Mouse (Mus musculus) liver, embryonic 13.5 days (tissue): Measurements from ENCODE around the gene Fam163a. TPM values are rescaled to one million over a fixed set of nuclear protein-coding genes. Genes with fewer than 3 reads are reported as not detected.

Experiments
- ATAC-seq: fragments of 200-750 bp; cut with Nextera tagmentation; 2 replicates; pipeline ENCODE4 v1.8.0; 2017; ENCODE audit warnings: low read depth, mild to moderate bottlenecking, moderate number of reproducible peaks, moderate library complexity
- DNase-seq: peaks from one replicate; pipeline ENCODE4 v3.0.0; 2022
- H3K27ac ChIP-seq: fragments of 300-500 bp; sonication (generic); 2 replicates; pipeline ENCODE4 v1.5.1; 2015; ENCODE audit warnings: moderate library complexity, mild to moderate bottlenecking, inconsistent platforms
- H3K27me3 ChIP-seq: fragments of 300-500 bp; sonication (generic); 2 replicates; pipeline ENCODE4 v1.6.1; 2015; ENCODE audit warnings: mild to moderate bottlenecking, inconsistent platforms
- H3K36me3 ChIP-seq: fragments of 300-500 bp; sonication (generic); 2 replicates; pipeline ENCODE4 v1.6.1; 2015; ENCODE audit warnings: mild to moderate bottlenecking, inconsistent platforms
- H3K4me1 ChIP-seq: fragments of 300-500 bp; sonication (generic); replicated peaks from 2 replicates; pipeline ENCODE4 v1.6.1; 2015; ENCODE audit warnings: inconsistent platforms
- H3K4me2 ChIP-seq: fragments of 300-500 bp; sonication (generic); 2 replicates; pipeline ENCODE4 v1.6.1; 2015; ENCODE audit warnings: inconsistent platforms, mild to moderate bottlenecking, moderate library complexity
- H3K4me3 ChIP-seq: fragments of 300-500 bp; sonication (generic); replicated peaks from 2 replicates; pipeline ENCODE4 v1.5.1; 2015; ENCODE audit warnings: mild to moderate bottlenecking, inconsistent platforms
- H3K9ac ChIP-seq: fragments of 300-500 bp; sonication (generic); 2 replicates; pipeline ENCODE4 v1.6.1; 2015; ENCODE audit warnings: mild to moderate bottlenecking, inconsistent platforms
- H3K9me3 ChIP-seq: fragments of 300-500 bp; sonication (generic); replicated peaks from 2 replicates; pipeline ENCODE4 v1.6.1; 2016; ENCODE audit warnings: inconsistent platforms
- WGBS: fragments of 180-500 bp; shearing (Covaris S2); methylation state at CpG from one replicate; pipeline ENCODE4 v1.1.7; 2015; ENCODE audit not compliant: insufficient replicate concordance; 5-methylcytosine and 5-hydroxymethylcytosine counted together
- polyA plus RNA-seq: library from polyadenylated mRNA; unstranded; fragments of >200 nt; fragmentation: Nextera tagmentation; extraction: Ambion mirVana; gene quantifications from 2 replicates; pipeline ENCODE4 v1.2.1, GENCODE M21; 2015

Fam163a gene
- polyA plus RNA-seq, 1 experiment from 2014 or later = 0.06 TPM

GRCm38 (mm10) chr1:156113884-156114499 is 90.8 kb downstream of the Fam163a start:
- Histone ChIP-seq H3K27me3 (no peaks in the 10 kb centered on the region), H3K4me3 (no peak overlapping the region), H3K9me3 (no peaks in the 10 kb centered on the region), H3K27ac (peak overlapping the region; percentile 50), H3K36me3 (no peaks in the 10 kb centered on the region), H3K9ac (no peak overlapping the region), H3K4me1 (peaks cover 39% of the 10 kb centered on the region), H3K4me2 (no peak overlapping the region)
- DNase-seq (no peak), ATAC-seq (peak; percentile 78)
- WGBS = 20% methylated on average over 8 of the region's 8 CpGs

GRCm38 (mm10) chr1:156112142-156112541 is 92.7 kb downstream of the Fam163a start:
- 74% methylated on average over 7 of the region's 7 CpGs for WGBS
- no peak overlapping the region for H3K27ac ChIP-seq
- H3K4me2 ChIP-seq = no peak overlapping the region
- no peaks in the 10 kb centered on the region for H3K36me3 ChIP-seq
- H3K9me3 ChIP-seq = no peaks in the 10 kb centered on the region
- DNase-seq (no peak), ATAC-seq (no peak)
- H3K4me3 ChIP-seq = no peak overlapping the region
- H3K27me3 ChIP-seq = no peaks in the 10 kb centered on the region
- H3K9ac ChIP-seq = no peak overlapping the region
- H3K4me1 ChIP-seq = peaks cover 43% of the 10 kb centered on the region

GRCm38 (mm10) chr1:156111728-156112127 is 93.1 kb downstream of the Fam163a start:
- no peak overlapping the region for H3K4me2 ChIP-seq
- no peak overlapping the region for H3K9ac ChIP-seq
- peaks cover 39% of the 10 kb centered on the region for H3K4me1 ChIP-seq
- WGBS = 61% methylated on average over 12 of the region's 12 CpGs
- no peaks in the 10 kb centered on the region for H3K36me3 ChIP-seq
- ATAC-seq (no peak), DNase-seq (no peak)
- H3K4me3 ChIP-seq = no peak overlapping the region
- no peak overlapping the region for H3K27ac ChIP-seq
- no peaks in the 10 kb centered on the region for H3K9me3 ChIP-seq
- H3K27me3 ChIP-seq = no peaks in the 10 kb centered on the region

GRCm38 (mm10) chr1:156111090-156111489 is 93.7 kb downstream of the Fam163a start:
- DNase-seq (no peak), ATAC-seq (no peak)
- Histone ChIP-seq H3K4me3 (no peak overlapping the region), H3K27ac (no peak overlapping the region), H3K4me1 (peaks cover 32% of the 10 kb centered on the region), H3K9ac (no peak overlapping the region), H3K27me3 (no peaks in the 10 kb centered on the region), H3K4me2 (no peak overlapping the region), H3K36me3 (no peaks in the 10 kb centered on the region), H3K9me3 (no peaks in the 10 kb centered on the region)
- 66% methylated on average over 9 of the region's 9 CpGs for WGBS

- Histone ChIP-seq H3K27me3 (no peaks in the 10 kb centered on the region), H3K9ac (no peak overlapping the region), H3K9me3 (no peaks in the 10 kb centered on the region), H3K36me3 (no peaks in the 10 kb centered on the region), H3K27ac (no peak overlapping the region), H3K4me1 (peaks cover 6% of the 10 kb centered on the region), H3K4me3 (no peak overlapping the region), H3K4me2 (no peak overlapping the region)
- DNase-seq (no peak), ATAC-seq (no peak)
- 36% methylated on average over 10 of the region's 10 CpGs for WGBS
Measured at GRCm38 (mm10) chr1:156108400-156108799, 96.4 kb downstream of the Fam163a start.

- no peak overlapping the region for H3K4me2 ChIP-seq
- no peak overlapping the region for H3K27ac ChIP-seq
- H3K27me3 ChIP-seq = no peaks in the 10 kb centered on the region
- H3K4me1 ChIP-seq = peaks cover 6% of the 10 kb centered on the region; the same call in 1 of the 2 replicates
- no peak overlapping the region for H3K4me3 ChIP-seq
- no peaks in the 10 kb centered on the region for H3K9me3 ChIP-seq
- H3K9ac ChIP-seq = no peak overlapping the region
- no peaks in the 10 kb centered on the region for H3K36me3 ChIP-seq
- ATAC-seq (no peak), DNase-seq (no peak)
- WGBS = 71% methylated on average over 2 of the region's 2 CpGs
Measured at GRCm38 (mm10) chr1:156107424-156107823, 97.4 kb downstream of the Fam163a start.

- no peaks in the 10 kb centered on the region for H3K36me3 ChIP-seq
- WGBS = 61% methylated on average over 2 of the region's 2 CpGs
- no peak overlapping the region for H3K4me3 ChIP-seq
- no peak overlapping the region for H3K27ac ChIP-seq
- H3K27me3 ChIP-seq = no peaks in the 10 kb centered on the region
- H3K9me3 ChIP-seq = no peaks in the 10 kb centered on the region
- DNase-seq = no peak
- peaks cover 6% of the 10 kb centered on the region; the same call in 1 of the 2 replicates for H3K4me1 ChIP-seq
- H3K4me2 ChIP-seq = no peak overlapping the region
- H3K9ac ChIP-seq = no peak overlapping the region
- ATAC-seq = no peak
Measured at GRCm38 (mm10) chr1:156105381-156105780, 99.4 kb downstream of the Fam163a start.

GRCm38 (mm10) chr1:156103763-156104162 is 101.1 kb downstream of the Fam163a start:
- H3K4me2 ChIP-seq = no peak overlapping the region
- ATAC-seq (no peak), DNase-seq (no peak)
- 47% methylated on average over 2 of the region's 2 CpGs for WGBS
- H3K27ac ChIP-seq = no peak overlapping the region
- no peaks in the 10 kb centered on the region for H3K36me3 ChIP-seq
- H3K9ac ChIP-seq = no peak overlapping the region
- no peaks in the 10 kb centered on the region for H3K9me3 ChIP-seq
- H3K4me3 ChIP-seq = no peak overlapping the region
- H3K4me1 ChIP-seq = peaks cover 5% of the 10 kb centered on the region; the same call in 1 of the 2 replicates
- H3K27me3 ChIP-seq = no peaks in the 10 kb centered on the region

GRCm38 (mm10) chr1:156091811-156092210 is 113.0 kb downstream of the Fam163a start:
- no peak overlapping the region for H3K27ac ChIP-seq
- no peak for DNase-seq
- WGBS = 10% methylated on average over 4 of the region's 4 CpGs
- no peaks in the 10 kb centered on the region for H3K27me3 ChIP-seq
- H3K4me3 ChIP-seq = no peak overlapping the region
- H3K9ac ChIP-seq = no peak overlapping the region
- H3K4me2 ChIP-seq = no peak overlapping the region
- H3K9me3 ChIP-seq = no peaks in the 10 kb centered on the region
- H3K4me1 ChIP-seq = peaks cover 24% of the 10 kb centered on the region
- no peaks in the 10 kb centered on the region for H3K36me3 ChIP-seq
- peak; percentile 55 for ATAC-seq

- DNase-seq (no peak), ATAC-seq (no peak)
- Histone ChIP-seq H3K4me1 (peaks cover 24% of the 10 kb centered on the region), H3K36me3 (no peaks in the 10 kb centered on the region), H3K9ac (no peak overlapping the region), H3K27ac (no peak overlapping the region), H3K27me3 (no peaks in the 10 kb centered on the region), H3K9me3 (no peaks in the 10 kb centered on the region), H3K4me2 (no peak overlapping the region), H3K4me3 (no peak overlapping the region)
- 82% methylated on average over 4 of the region's 4 CpGs for WGBS
Measured at GRCm38 (mm10) chr1:156090042-156090441, 114.8 kb downstream of the Fam163a start.

GRCm38 (mm10) chr1:156089561-156089960 is 115.3 kb downstream of the Fam163a start:
- Histone ChIP-seq H3K4me1 (peaks cover 24% of the 10 kb centered on the region), H3K27ac (no peak overlapping the region), H3K4me3 (no peak overlapping the region), H3K36me3 (no peaks in the 10 kb centered on the region), H3K27me3 (no peaks in the 10 kb centered on the region), H3K4me2 (no peak overlapping the region), H3K9me3 (no peaks in the 10 kb centered on the region), H3K9ac (no peak overlapping the region)
- ATAC-seq (peak; percentile 35; the same call in 1 of the 2 replicates), DNase-seq (peak; percentile 39)
- 66% methylated on average over 8 of the region's 8 CpGs for WGBS

- peaks cover 24% of the 10 kb centered on the region for H3K4me1 ChIP-seq
- no peaks in the 10 kb centered on the region for H3K9me3 ChIP-seq
- H3K36me3 ChIP-seq = no peaks in the 10 kb centered on the region
- ATAC-seq (no peak), DNase-seq (no peak)
- no peak overlapping the region for H3K9ac ChIP-seq
- no peak overlapping the region for H3K27ac ChIP-seq
- H3K27me3 ChIP-seq = no peaks in the 10 kb centered on the region
- no peak overlapping the region for H3K4me2 ChIP-seq
- H3K4me3 ChIP-seq = no peak overlapping the region
- 21% methylated on average over 5 of the region's 5 CpGs for WGBS
Measured at GRCm38 (mm10) chr1:156087586-156087985, 117.2 kb downstream of the Fam163a start.
